Mouse (Mus musculus) liver, embryonic 14.5 days (tissue): ENCODE measurements at regions not wholly inside any gene's neighbourhood (a gene's known extent, or its start where the extent isn't known, plus 50 kb on each side); places are given as distances from the start of the nearest gene placed in this dataset.

Experiments
- CTCF ChIP-seq: IDR thresholded peaks from 2 replicates; pipeline ENCODE4 v1.5.1; 2016; ENCODE audit warnings: antibody characterized with exemption, low read depth, control low read depth
- EP300 ChIP-seq: IDR thresholded peaks from 2 replicates; pipeline ENCODE4 v1.6.1; 2016; ENCODE audit warnings: antibody characterized with exemption, low read depth

DNA sequence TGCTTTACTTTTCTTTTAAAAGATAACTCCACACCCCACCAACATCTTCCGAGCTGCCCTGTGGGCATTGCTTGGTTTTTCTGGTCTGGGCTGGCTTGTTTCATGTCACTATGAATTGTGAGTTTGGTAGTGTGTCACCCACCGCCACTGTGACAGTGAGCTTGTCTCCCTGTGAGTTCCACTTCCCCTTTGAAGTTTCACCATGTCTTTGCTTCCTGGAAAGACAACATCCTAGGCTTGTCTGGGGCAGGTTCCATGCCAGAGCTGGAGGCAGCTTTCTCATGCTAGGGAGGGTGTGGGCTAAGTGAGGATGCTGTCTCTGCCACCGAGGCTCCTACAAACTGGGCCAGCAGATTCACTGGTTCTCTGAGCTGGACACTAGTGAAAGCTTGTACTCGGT, 188.6 kb upstream of the Mvb12b start:
- TF ChIP-seq CTCF (no peak), EP300 (no peak)
